Mouse (Mus musculus): ENCODE measurements at regions not wholly inside any gene's neighbourhood (a gene's known extent, or its start where the extent isn't known, plus 50 kb on each side); places are given as distances from the start of the nearest gene placed in this dataset.

DNA sequence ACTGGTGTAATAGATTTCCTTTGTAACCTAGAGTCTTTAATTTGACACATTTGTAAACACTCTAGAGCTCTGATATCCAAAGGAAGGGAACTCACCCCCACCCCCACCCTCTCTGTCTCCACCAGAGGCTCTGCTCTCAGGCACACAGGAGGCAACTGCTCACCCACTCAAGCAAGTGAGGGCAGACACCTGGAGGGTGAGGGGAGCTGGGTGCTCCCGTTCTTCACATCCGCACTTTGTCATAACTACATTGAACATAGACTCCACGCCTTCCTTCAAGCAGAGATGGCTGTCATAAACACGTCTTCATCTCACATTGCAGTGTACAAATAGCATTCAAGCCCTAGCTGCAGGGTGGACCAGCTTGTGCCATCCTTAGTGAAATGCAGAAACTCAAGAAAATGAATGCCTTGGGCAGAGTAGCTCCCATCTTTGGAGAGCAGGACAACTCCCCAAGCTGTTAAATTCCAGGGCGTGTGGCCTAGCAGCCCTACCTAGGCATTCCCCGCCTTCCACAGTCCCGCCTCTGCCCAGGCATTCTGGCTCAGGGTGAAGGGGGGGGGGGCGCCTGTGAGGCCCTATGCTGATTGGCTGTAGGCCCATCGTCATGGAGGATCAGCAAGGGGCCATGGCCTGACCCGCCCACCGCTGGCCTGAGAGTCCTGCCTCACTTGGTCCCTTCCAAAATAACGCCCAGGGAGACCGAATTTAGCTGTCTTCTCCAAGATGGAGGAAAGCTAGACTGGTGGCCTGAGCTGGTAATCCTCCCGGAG is 72.9 kb downstream of the Psmg1 start:
- H3K9me3 ChIP-seq (ENCODE audit: control insufficient read depth, low read length) = no peaks in the 10 kb centered on the region
- no peak for ATAC-seq (ENCODE audit: low FRiP score, low TSS enrichment)
- H3K4me3 ChIP-seq (ENCODE audit: low read length) = no peak overlapping the region
- no peak overlapping the region for H3K4me2 ChIP-seq (replicated peaks; ENCODE audit: low read depth, low read length)
- H3K27me3 ChIP-seq (ENCODE audit: control insufficient read depth, insufficient read depth, low read length) = no peaks in the 10 kb centered on the region
- H3K4me1 ChIP-seq (ENCODE audit: control insufficient read depth, insufficient read depth, low read length) = 0 out of 2 replicates have a peak, but pooled peaks cover under 1% of the 10 kb centered on the region
- H3K9ac ChIP-seq (ENCODE audit: low read depth, low read length) = no peak overlapping the region
- 78% methylated on average over 14 of the region's 14 CpGs for WGBS
- H3K27ac ChIP-seq (ENCODE audit: low read depth, low read length) = no peak overlapping the region
- no peaks in the 10 kb centered on the region for H3K36me3 ChIP-seq (ENCODE audit: control insufficient read depth, insufficient read depth, low read length)

DNA sequence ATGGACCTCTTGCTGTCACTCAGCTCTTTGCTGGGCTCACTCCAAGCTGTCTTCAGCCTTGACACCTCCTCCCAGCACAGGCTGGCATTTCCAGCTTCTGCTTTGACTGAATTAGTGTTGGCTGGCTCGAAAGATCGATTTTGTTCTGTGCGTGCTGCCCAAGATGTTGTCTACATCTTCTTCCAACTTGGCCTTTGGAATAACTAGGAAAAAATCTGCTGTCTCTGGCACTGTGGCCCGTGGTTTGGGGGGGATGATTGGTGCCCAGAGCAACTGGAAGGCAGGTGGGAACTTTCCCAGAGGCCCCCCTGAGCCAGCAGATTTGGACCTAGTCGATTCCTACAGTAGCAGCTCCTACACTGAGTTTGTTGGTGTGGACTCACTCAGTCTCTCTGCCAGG is 76.9 kb downstream of the Psmg1 start:
- no peak overlapping the region for H3K4me3 ChIP-seq (ENCODE audit: low read length)
- 80% methylated on average over 5 of the region's 5 CpGs for WGBS
- no peak overlapping the region for H3K9ac ChIP-seq (ENCODE audit: low read depth, low read length)
- H3K4me1 ChIP-seq (ENCODE audit: control insufficient read depth, insufficient read depth, low read length) = no peaks in the 10 kb centered on the region
- H3K27me3 ChIP-seq (ENCODE audit: control insufficient read depth, insufficient read depth, low read length) = no peaks in the 10 kb centered on the region
- ATAC-seq (ENCODE audit: low FRiP score, low TSS enrichment) = no peak
- no peak overlapping the region for H3K4me2 ChIP-seq (replicated peaks; ENCODE audit: low read depth, low read length)
- H3K36me3 ChIP-seq (ENCODE audit: control insufficient read depth, insufficient read depth, low read length) = no peaks in the 10 kb centered on the region
- H3K9me3 ChIP-seq (ENCODE audit: control insufficient read depth, low read length) = no peaks in the 10 kb centered on the region
- H3K27ac ChIP-seq (ENCODE audit: low read depth, low read length) = no peak overlapping the region

GRCm38 (mm10) chr16:95904531-95905165 is 86.1 kb downstream of the Psmg1 start:
- no peaks in the 10 kb centered on the region for H3K4me1 ChIP-seq (ENCODE audit: control insufficient read depth, insufficient read depth, low read length)
- ATAC-seq (ENCODE audit: low FRiP score, low TSS enrichment) = no peak
- WGBS = 77% methylated on average over 6 of the region's 6 CpGs

DNA sequence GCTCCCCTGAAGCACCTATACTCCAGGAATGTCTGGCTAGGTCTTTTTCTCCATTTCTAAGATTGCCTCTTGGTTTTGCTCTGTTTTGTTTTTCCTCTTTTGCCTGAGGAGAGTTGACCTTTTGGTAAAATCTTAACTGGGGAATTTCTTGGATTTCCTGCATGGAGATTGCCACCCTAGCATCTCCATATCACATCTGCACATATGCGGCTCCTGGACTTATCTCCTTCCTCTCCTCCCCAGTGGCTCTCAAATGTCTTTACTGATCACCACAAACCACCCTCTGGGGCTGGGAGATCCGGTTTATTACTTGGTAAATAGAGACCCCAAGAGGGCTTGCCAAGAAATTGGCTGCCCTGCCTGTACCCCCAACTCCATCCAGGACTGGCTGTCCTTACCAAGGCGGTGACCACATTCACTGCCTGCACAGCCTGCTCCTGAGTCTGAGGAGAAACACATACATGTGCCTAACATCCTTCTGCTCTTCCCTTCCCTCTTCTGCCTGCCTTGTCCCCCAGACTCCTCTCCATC is 87.3 kb downstream of the Psmg1 start:
- ATAC-seq (ENCODE audit: low FRiP score, low TSS enrichment) = no peak
- H3K27ac ChIP-seq (ENCODE audit: low read depth, low read length) = no peak overlapping the region
- no peaks in the 10 kb centered on the region; the same call in 1 of the 2 replicates for H3K27me3 ChIP-seq (ENCODE audit: control insufficient read depth, insufficient read depth, low read length)
- no peaks in the 10 kb centered on the region for H3K4me1 ChIP-seq (ENCODE audit: control insufficient read depth, insufficient read depth, low read length)
- no peak overlapping the region for H3K4me3 ChIP-seq (ENCODE audit: low read length)
- no peak overlapping the region for H3K9ac ChIP-seq (ENCODE audit: low read depth, low read length)
- H3K4me2 ChIP-seq (replicated peaks; ENCODE audit: low read depth, low read length) = no peak overlapping the region
- H3K36me3 ChIP-seq (ENCODE audit: control insufficient read depth, insufficient read depth, low read length) = no peaks in the 10 kb centered on the region
- 55% methylated on average over 3 of the region's 3 CpGs for WGBS
- no peaks in the 10 kb centered on the region for H3K9me3 ChIP-seq (ENCODE audit: control insufficient read depth, low read length)

More at GRCm38 (mm10) chr16:95904531-95905165, 86.1 kb downstream of the Psmg1 start:
- no peak overlapping the region for H3K27ac ChIP-seq (ENCODE audit: low read depth, low read length)
- H3K9ac ChIP-seq (ENCODE audit: low read depth, low read length) = no peak overlapping the region
- H3K27me3 ChIP-seq (ENCODE audit: control insufficient read depth, insufficient read depth, low read length) = no peaks in the 10 kb centered on the region; the same call in 1 of the 2 replicates
- no peaks in the 10 kb centered on the region for H3K36me3 ChIP-seq (ENCODE audit: control insufficient read depth, insufficient read depth, low read length)
- no peak overlapping the region for H3K4me2 ChIP-seq (replicated peaks; ENCODE audit: low read depth, low read length)
- H3K4me3 ChIP-seq (ENCODE audit: low read length) = no peak overlapping the region
- no peaks in the 10 kb centered on the region for H3K9me3 ChIP-seq (ENCODE audit: control insufficient read depth, low read length)

DNA sequence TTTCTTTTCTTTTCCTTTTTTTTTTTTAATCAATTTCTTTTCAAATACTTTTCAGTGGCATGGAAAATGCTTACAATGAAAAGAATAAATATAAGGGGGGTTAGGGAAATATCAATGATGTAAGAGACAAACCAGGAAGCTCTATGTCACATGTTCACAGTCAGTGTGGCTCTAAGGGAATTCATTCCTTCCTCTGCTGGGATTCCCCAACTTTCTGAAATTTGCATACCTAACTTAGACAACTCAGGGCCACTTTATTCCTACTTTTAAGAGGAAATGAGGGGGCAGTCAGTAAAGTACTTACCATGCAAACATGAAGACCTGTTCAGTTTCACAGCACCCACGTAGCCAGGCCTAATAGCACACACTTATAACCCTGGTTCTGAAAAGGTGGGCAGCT is 88.6 kb downstream of the Psmg1 start:
- 95% methylated on average over 1 of the region's 1 CpGs for WGBS
- Histone ChIP-seq H3K27ac (ENCODE audit: low read depth, low read length) (no peak overlapping the region), H3K9me3 (ENCODE audit: control insufficient read depth, low read length) (no peaks in the 10 kb centered on the region), H3K4me1 (ENCODE audit: control insufficient read depth, insufficient read depth, low read length) (no peaks in the 10 kb centered on the region), H3K9ac (ENCODE audit: low read depth, low read length) (no peak overlapping the region), H3K27me3 (ENCODE audit: control insufficient read depth, insufficient read depth, low read length) (no peaks in the 10 kb centered on the region; the same call in 1 of the 2 replicates), H3K4me2 (replicated peaks; ENCODE audit: low read depth, low read length) (no peak overlapping the region), H3K36me3 (ENCODE audit: control insufficient read depth, insufficient read depth, low read length) (no peaks in the 10 kb centered on the region), H3K4me3 (ENCODE audit: low read length) (no peak overlapping the region)
- no peak for ATAC-seq (ENCODE audit: low FRiP score, low TSS enrichment)

- Histone ChIP-seq H3K9me3 (ENCODE audit: control insufficient read depth, low read length) (no peaks in the 10 kb centered on the region), H3K9ac (ENCODE audit: low read depth, low read length) (no peak overlapping the region), H3K27me3 (ENCODE audit: control insufficient read depth, insufficient read depth, low read length) (no peaks in the 10 kb centered on the region; the same call in 1 of the 2 replicates), H3K4me2 (replicated peaks; ENCODE audit: low read depth, low read length) (no peak overlapping the region), H3K4me1 (ENCODE audit: control insufficient read depth, insufficient read depth, low read length) (no peaks in the 10 kb centered on the region), H3K4me3 (ENCODE audit: low read length) (no peak overlapping the region), H3K36me3 (ENCODE audit: control insufficient read depth, insufficient read depth, low read length) (no peaks in the 10 kb centered on the region), H3K27ac (ENCODE audit: low read depth, low read length) (no peak overlapping the region)
- WGBS = 82% methylated on average over 9 of the region's 9 CpGs
- ATAC-seq (ENCODE audit: low FRiP score, low TSS enrichment) = no peak
Observed at GRCm38 (mm10) chr16:95901388-95901787, 89.4 kb downstream of the Psmg1 start.

DNA sequence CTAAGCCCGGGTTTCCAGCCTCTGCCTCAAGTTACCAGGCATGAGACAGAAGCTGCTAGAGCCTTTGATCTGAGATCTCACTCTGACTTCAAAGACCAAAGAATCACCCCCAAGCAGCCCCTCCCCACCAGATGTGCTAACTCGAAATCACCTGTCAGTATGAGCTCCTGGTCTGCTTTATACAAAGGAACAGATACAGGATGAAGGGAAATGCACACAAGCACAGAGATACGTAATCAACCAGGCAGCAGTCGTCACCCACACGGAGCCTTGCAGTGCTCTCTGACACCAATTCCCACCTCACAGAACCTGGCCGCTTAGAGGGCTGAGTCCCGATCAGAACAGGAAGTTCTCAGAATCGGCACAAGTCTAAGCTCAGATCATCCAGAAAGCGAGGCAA is 90.6 kb downstream of the Psmg1 start:
- no peaks in the 10 kb centered on the region for H3K4me1 ChIP-seq (ENCODE audit: control insufficient read depth, insufficient read depth, low read length)
- 58% methylated on average over 9 of the region's 9 CpGs for WGBS

GRCm38 (mm10) chr16:95899672-95900071 is 91.1 kb downstream of the Psmg1 start:
- no peak overlapping the region for H3K9ac ChIP-seq (ENCODE audit: low read depth, low read length)

More for the DNA sequence above, 90.6 kb downstream of the Psmg1 start:
- H3K36me3 ChIP-seq (ENCODE audit: control insufficient read depth, insufficient read depth, low read length) = no peaks in the 10 kb centered on the region
- H3K27ac ChIP-seq (ENCODE audit: low read depth, low read length) = no peak overlapping the region
- H3K9ac ChIP-seq (ENCODE audit: low read depth, low read length) = no peak overlapping the region
- H3K4me2 ChIP-seq (replicated peaks; ENCODE audit: low read depth, low read length) = no peak overlapping the region
- no peak for ATAC-seq (ENCODE audit: low FRiP score, low TSS enrichment)
- no peak overlapping the region for H3K4me3 ChIP-seq (ENCODE audit: low read length)
- no peaks in the 10 kb centered on the region; the same call in 1 of the 2 replicates for H3K27me3 ChIP-seq (ENCODE audit: control insufficient read depth, insufficient read depth, low read length)
- no peaks in the 10 kb centered on the region for H3K9me3 ChIP-seq (ENCODE audit: control insufficient read depth, low read length)

DNA sequence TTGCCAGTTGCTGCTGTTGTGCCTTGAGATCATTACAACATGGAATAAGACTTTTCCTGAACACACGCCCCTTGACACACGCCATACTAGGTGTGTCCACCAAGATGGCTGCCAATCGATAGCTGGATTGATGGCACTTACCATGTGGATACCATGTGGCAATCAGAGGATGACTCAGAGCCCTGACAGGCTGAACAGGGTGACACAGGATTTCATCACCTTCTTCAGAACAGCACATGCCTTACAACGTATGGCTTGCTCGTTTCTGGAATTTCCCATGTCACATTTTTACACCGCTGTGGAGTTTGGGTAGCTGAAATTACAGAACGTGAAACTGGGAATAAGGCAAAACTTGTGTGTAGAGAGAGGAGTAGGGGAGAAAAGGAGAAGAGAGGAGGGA is 92.9 kb downstream of the Psmg1 start:
- ATAC-seq (ENCODE audit: low FRiP score, low TSS enrichment) = no peak
- H3K4me2 ChIP-seq (replicated peaks; ENCODE audit: low read depth, low read length) = no peak overlapping the region
- no peaks in the 10 kb centered on the region for H3K36me3 ChIP-seq (ENCODE audit: control insufficient read depth, insufficient read depth, low read length)
- H3K9ac ChIP-seq (ENCODE audit: low read depth, low read length) = no peak overlapping the region
- H3K9me3 ChIP-seq (ENCODE audit: control insufficient read depth, low read length) = no peaks in the 10 kb centered on the region
- 83% methylated on average over 7 of the region's 7 CpGs for WGBS
- H3K27ac ChIP-seq (ENCODE audit: low read depth, low read length) = no peak overlapping the region
- no peaks in the 10 kb centered on the region for H3K4me1 ChIP-seq (ENCODE audit: control insufficient read depth, insufficient read depth, low read length)
- H3K27me3 ChIP-seq (ENCODE audit: control insufficient read depth, insufficient read depth, low read length) = no peaks in the 10 kb centered on the region; the same call in 1 of the 2 replicates
- H3K4me3 ChIP-seq (ENCODE audit: low read length) = no peak overlapping the region

More at GRCm38 (mm10) chr16:95899672-95900071, 91.1 kb downstream of the Psmg1 start:
- WGBS = 89% methylated on average over 3 of the region's 3 CpGs
- no peak overlapping the region for H3K4me2 ChIP-seq (replicated peaks; ENCODE audit: low read depth, low read length)
- no peaks in the 10 kb centered on the region for H3K36me3 ChIP-seq (ENCODE audit: control insufficient read depth, insufficient read depth, low read length)
- no peak overlapping the region for H3K27ac ChIP-seq (ENCODE audit: low read depth, low read length)
- no peak overlapping the region for H3K4me3 ChIP-seq (ENCODE audit: low read length)
- no peak for ATAC-seq (ENCODE audit: low FRiP score, low TSS enrichment)
- H3K9me3 ChIP-seq (ENCODE audit: control insufficient read depth, low read length) = no peaks in the 10 kb centered on the region
- no peaks in the 10 kb centered on the region for H3K4me1 ChIP-seq (ENCODE audit: control insufficient read depth, insufficient read depth, low read length)
- no peaks in the 10 kb centered on the region; the same call in 1 of the 2 replicates for H3K27me3 ChIP-seq (ENCODE audit: control insufficient read depth, insufficient read depth, low read length)

Data from kidney, embryonic 14.5 days (tissue).